Mouse (Mus musculus) stomach, postnatal 0 days (tissue): ENCODE measurements around the gene Sult6b1.

Experiments
- CTCF ChIP-seq: IDR thresholded peaks from 2 replicates; pipeline ENCODE4 v1.5.1; 2016; ENCODE audit warnings: antibody characterized with exemption, low read depth, mild to moderate bottlenecking, moderate library complexity
- EP300 ChIP-seq: optimal IDR thresholded peaks from 2 replicates; pipeline ENCODE3; 2016; ENCODE audit warnings: antibody characterized with exemption

- TF ChIP-seq CTCF (no peak), EP300 (no peak)
Measured at GRCm38 (mm10) chr17:78936466-78937228, 29.9 kb upstream of the Sult6b1 start, which contains the start of the genes Cebpz and Ndufaf7.
